Mouse (Mus musculus): ENCODE results near the gene Epb41l3. TPM values are rescaled to one million over a fixed set of nuclear protein-coding genes. Genes with fewer than 3 reads are reported as not detected.

Gene Epb41l3
- polyA plus RNA-seq (2014; fragmentation: Nextera tagmentation; extraction: Ambion mirVana): 62.0 and 64.0 TPM in 2 replicates

DNA sequence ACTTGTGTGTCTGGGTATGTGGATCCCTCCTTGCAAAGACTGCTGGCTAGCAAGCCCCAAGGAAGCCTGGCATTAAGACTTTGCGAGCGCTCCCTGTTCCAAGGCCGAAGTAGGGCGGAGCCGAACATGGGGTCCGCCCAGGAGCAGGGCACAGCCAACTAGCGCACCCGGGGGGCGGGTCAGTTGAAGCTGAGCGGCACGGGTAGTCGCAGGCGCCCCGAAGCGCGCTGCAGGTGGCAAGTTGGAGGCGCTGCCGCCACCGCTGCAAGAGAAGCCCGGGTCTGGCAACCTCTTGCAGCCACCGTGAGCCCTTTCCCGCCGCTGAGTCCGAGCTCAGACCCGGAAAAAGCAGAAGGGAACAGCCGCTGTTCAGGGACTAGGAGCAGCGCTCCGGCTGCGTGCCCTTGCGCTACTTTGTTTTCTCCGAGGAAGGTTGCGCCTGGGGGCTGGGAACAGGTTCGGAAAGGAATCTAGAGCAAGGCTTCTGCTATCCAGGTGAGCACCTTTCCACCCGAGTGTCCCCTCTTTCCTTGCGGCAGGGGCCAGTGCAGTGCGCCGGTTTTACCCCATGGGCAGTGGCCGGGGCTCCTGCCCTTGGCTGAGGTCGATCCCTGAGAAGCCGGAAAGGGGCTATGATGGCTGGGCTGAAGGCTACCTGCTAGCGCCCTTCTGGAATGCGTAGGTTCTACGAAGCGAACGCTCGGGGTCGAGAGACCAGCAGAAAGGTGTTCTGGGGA lies at the start of gene Epb41l3:
Gene Epb41l3 (plus strand): TSS at position 183 of the 737 bp plus-strand sequence.
- H3K4me1 ChIP-seq (ENCODE audit: insufficient read depth): 0 out of 2 replicates have a peak, but pooled peaks cover 8% of the 10 kb centered on the region
- WGBS: under 1% methylated on average over 47 of the region's 47 CpGs
- H3K27ac ChIP-seq (ENCODE audit: low read depth): no peak within 1 kb of the TSS
- H3K9me3 ChIP-seq (ENCODE audit: low read depth, low read length): no peaks in the 10 kb centered on the region
- H3K36me3 ChIP-seq (ENCODE audit: insufficient read depth): no peaks in the 10 kb centered on the region
- H3K4me3 ChIP-seq (ENCODE audit: low read depth, low read length): peak within 1 kb of the TSS; percentile 52
- TF ChIP-seq CTCF (IDR thresholded peaks at IDR 0.05; ENCODE audit: low read depth): no peak
- DNase-seq: peak; percentile 90
- H3K4me2 ChIP-seq: peak within 1 kb of the TSS; percentile 98
- H3K27me3 ChIP-seq (ENCODE audit: insufficient read depth, low read length): peaks cover 50% of the 10 kb centered on the region
- peak within 1 kb of the TSS; percentile 40 for H3K9ac ChIP-seq
- peak; percentile 96 for ATAC-seq (ENCODE audit: insufficient read depth)

DNA sequence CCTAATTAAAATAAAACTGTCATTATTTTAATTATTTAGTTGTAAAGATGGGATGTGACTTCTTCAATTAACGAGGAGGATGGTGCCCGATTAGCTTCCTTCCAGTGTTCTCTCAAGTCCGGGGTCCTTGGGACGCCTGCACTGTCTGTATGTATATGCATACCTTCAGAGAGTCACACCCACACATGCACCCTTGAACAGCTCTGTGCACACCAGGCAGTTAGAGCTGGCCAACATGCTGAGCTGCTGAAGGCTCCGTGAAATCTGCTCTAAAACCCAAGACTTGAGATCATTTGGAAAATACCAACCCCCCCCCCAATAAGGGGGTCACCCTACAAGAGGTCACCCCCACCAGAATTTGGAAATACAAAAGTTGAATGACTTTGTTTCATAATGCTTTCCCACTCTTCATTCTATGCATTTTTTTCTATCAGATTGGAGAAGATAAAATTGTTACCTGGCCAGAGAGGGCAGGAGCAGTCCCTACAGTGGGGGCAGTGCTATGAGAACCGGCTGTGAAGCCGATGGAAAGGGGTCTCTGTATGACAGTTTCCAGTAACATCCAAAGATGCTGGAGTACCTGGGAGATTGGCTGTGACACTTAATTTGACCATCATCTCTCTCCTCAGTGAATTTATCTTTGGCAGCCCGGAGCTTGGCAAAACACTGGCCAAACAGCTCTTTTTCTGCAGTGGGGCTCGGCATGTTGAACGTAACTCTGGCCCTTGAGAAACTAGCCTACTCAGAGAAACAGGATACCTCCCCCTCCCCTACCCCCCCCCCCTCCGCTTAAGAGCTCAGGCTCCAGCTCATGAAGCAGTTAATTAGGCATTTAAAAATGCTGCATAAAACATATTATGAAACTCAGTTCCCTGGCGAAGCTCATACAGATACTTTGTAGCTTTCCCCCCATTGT lies 36.5 kb upstream of the Epb41l3 start:
- no peaks in the 10 kb centered on the region for H3K9me3 ChIP-seq (ENCODE audit: low read depth, low read length)
- H3K27ac ChIP-seq (ENCODE audit: low read depth): no peak overlapping the region
- H3K4me2 ChIP-seq: no peak overlapping the region
- no peak for ATAC-seq (ENCODE audit: insufficient read depth)
- H3K4me1 ChIP-seq (ENCODE audit: insufficient read depth): no peaks in the 10 kb centered on the region
- 59% methylated on average over 12 of the region's 12 CpGs for WGBS
- no peak overlapping the region for H3K9ac ChIP-seq
- no peak for TF ChIP-seq CTCF (IDR thresholded peaks at IDR 0.05; ENCODE audit: low read depth)
- DNase-seq: no peak
- H3K27me3 ChIP-seq (ENCODE audit: insufficient read depth, low read length): no peaks in the 10 kb centered on the region
- no peak overlapping the region for H3K4me3 ChIP-seq (ENCODE audit: low read depth, low read length)
- H3K36me3 ChIP-seq (ENCODE audit: insufficient read depth): no peaks in the 10 kb centered on the region

DNA sequence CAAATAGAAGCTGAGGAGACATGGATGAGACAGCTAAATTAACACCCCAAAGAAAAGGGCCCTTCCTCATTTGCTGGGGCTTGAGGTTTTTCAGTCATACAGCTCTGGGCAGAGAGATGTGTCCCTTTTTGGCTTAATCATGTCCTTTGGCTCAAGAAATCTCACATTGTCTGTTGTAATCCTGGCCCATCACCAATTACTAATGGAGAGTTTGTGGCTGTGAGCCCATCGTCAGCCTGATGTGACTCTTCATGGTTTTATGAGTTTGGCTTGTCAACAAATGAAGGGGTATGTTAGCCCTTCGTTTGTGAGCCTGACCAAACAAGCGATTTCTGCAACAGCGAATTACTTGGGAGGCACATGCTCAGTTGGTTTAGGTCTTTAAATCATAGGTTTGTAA lies 34.0 kb upstream of the Epb41l3 start:
- no peak overlapping the region for H3K27ac ChIP-seq (ENCODE audit: low read depth)

DNA sequence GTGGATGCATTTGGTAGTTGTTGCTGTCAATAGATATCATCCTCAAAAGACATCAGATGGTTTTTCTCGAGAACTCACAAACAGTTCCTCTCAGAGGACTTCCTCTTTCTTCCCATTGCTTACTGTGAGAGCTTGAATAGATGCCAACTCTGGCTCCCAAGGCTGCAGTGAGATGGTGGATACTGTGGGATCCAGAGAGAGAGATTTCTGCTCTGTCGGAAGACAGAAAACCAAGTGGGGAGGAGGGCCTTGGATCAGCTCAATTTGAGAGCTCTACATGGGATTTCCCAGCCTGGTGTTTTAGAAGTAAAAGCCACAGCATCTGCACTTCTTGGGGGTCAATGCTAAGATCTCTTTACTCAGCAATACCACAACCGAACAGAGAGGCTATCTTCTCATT lies 26.7 kb upstream of the Epb41l3 start:
- no peaks in the 10 kb centered on the region for H3K27me3 ChIP-seq (ENCODE audit: insufficient read depth, low read length)
- no peak for TF ChIP-seq CTCF (IDR thresholded peaks at IDR 0.05; ENCODE audit: low read depth)
- DNase-seq: peak; percentile 67

More for the DNA sequence above, 34.0 kb upstream of the Epb41l3 start:
- WGBS: 67% methylated on average over 4 of the region's 4 CpGs
- Histone ChIP-seq H3K9ac (no peak overlapping the region), H3K4me1 (ENCODE audit: insufficient read depth) (no peaks in the 10 kb centered on the region), H3K9me3 (ENCODE audit: low read depth, low read length) (no peaks in the 10 kb centered on the region), H3K4me3 (ENCODE audit: low read depth, low read length) (no peak overlapping the region), H3K36me3 (ENCODE audit: insufficient read depth) (no peaks in the 10 kb centered on the region), H3K4me2 (no peak overlapping the region), H3K27me3 (ENCODE audit: insufficient read depth, low read length) (no peaks in the 10 kb centered on the region)
- DNase-seq (peak; percentile 14), ATAC-seq (ENCODE audit: insufficient read depth) (no peak)
- no peak for TF ChIP-seq CTCF (IDR thresholded peaks at IDR 0.05; ENCODE audit: low read depth)

DNA sequence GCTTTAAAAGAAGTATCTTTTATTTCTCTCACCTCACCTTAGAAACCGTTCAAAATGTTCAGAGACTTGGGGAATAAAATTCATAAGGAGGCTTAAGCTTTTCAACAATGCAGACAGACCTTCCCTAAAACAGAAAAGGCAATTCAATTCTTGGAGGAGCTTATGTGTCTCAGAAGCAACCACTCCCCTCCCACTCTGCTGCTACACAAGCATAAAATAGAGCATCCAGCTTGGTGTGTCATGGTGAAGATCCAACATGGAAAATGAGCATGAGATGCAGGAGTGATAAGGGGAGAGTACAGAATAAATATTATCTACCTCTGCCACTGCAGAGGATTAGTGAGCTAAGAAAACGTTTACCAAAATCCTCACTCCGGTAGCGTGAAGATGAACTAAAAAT lies 21.5 kb upstream of the Epb41l3 start:
- Histone ChIP-seq H3K4me2 (no peak overlapping the region), H3K27me3 (ENCODE audit: insufficient read depth, low read length) (no peaks in the 10 kb centered on the region), H3K4me1 (ENCODE audit: insufficient read depth) (no peaks in the 10 kb centered on the region), H3K9me3 (ENCODE audit: low read depth, low read length) (no peaks in the 10 kb centered on the region), H3K4me3 (ENCODE audit: low read depth, low read length) (no peak overlapping the region), H3K9ac (no peak overlapping the region), H3K36me3 (ENCODE audit: insufficient read depth) (no peaks in the 10 kb centered on the region), H3K27ac (ENCODE audit: low read depth) (no peak overlapping the region)
- WGBS: 59% methylated on average over 4 of the region's 4 CpGs
- DNase-seq (no peak), ATAC-seq (ENCODE audit: insufficient read depth) (no peak)
- no peak for TF ChIP-seq CTCF (IDR thresholded peaks at IDR 0.05; ENCODE audit: low read depth)

More for the DNA sequence above, 26.7 kb upstream of the Epb41l3 start:
- Histone ChIP-seq H3K4me3 (ENCODE audit: low read depth, low read length) (no peak overlapping the region), H3K36me3 (ENCODE audit: insufficient read depth) (no peaks in the 10 kb centered on the region), H3K4me1 (ENCODE audit: insufficient read depth) (no peaks in the 10 kb centered on the region), H3K9ac (no peak overlapping the region), H3K9me3 (ENCODE audit: low read depth, low read length) (no peaks in the 10 kb centered on the region), H3K4me2 (no peak overlapping the region), H3K27ac (ENCODE audit: low read depth) (no peak overlapping the region)
- peak; percentile 54; the same call in 1 of the 2 replicates for ATAC-seq (ENCODE audit: insufficient read depth)
- WGBS: 35% methylated on average over 3 of the region's 3 CpGs

DNA sequence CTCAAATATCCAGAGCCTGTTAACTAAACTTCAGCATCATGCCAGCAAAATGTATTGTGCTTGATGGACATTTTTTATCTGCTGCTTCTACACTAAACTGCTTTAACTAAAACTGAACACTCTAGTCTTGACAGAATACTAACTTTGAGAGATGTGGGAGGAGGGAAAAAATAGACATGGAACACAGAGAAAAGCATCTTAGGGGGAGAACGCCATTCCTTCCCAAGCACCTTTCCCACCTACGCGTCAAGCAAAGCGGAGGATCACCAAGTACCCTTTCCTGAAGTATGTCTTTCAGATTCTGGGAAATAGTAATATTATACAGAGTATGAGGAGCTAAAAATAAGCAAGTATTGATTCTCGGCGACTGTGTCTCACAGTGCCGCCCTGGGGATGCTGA lies 15.7 kb upstream of the Epb41l3 start:
- H3K4me1 ChIP-seq (ENCODE audit: insufficient read depth): 0 out of 2 replicates have a peak, but pooled peaks cover 5% of the 10 kb centered on the region
- ATAC-seq (ENCODE audit: insufficient read depth): no peak
- H3K4me2 ChIP-seq: no peak overlapping the region
- H3K36me3 ChIP-seq (ENCODE audit: insufficient read depth): no peaks in the 10 kb centered on the region
- H3K9me3 ChIP-seq (ENCODE audit: low read depth, low read length): no peaks in the 10 kb centered on the region
- DNase-seq: no peak
- no peak for TF ChIP-seq CTCF (IDR thresholded peaks at IDR 0.05; ENCODE audit: low read depth)
- 76% methylated on average over 7 of the region's 7 CpGs for WGBS
- no peak overlapping the region for H3K9ac ChIP-seq
- H3K27ac ChIP-seq (ENCODE audit: low read depth): no peak overlapping the region
- no peaks in the 10 kb centered on the region for H3K27me3 ChIP-seq (ENCODE audit: insufficient read depth, low read length)
- no peak overlapping the region for H3K4me3 ChIP-seq (ENCODE audit: low read depth, low read length)

DNA sequence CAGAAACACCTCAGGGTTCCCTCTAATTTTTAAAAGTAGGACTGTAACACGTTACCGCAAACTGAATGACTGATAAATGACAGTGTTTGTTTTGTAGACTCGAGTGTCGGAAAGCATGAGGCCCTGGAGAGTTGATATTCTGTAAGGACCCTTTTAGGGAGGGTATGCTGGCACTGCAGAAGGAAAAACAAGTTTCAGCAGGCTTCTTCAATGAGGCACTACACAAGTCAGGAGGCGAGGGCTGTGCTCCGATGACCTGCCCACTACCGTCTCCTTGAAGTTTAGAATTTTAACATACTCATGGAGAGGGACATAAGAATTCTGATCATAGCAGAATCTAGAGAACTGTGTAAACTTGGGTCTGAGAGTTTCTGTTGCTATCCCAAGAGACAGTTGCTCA lies 15.1 kb upstream of the Epb41l3 start:
- 0 out of 2 replicates have a peak, but pooled peaks cover 5% of the 10 kb centered on the region for H3K4me1 ChIP-seq (ENCODE audit: insufficient read depth)
- no peaks in the 10 kb centered on the region for H3K27me3 ChIP-seq (ENCODE audit: insufficient read depth, low read length)
- peak; percentile 52; the same call in 1 of the 2 replicates for ATAC-seq (ENCODE audit: insufficient read depth)
- DNase-seq: no peak
- TF ChIP-seq CTCF (IDR thresholded peaks at IDR 0.05; ENCODE audit: low read depth): no peak
- H3K4me2 ChIP-seq: no peak overlapping the region
- H3K27ac ChIP-seq (ENCODE audit: low read depth): no peak overlapping the region
- no peak overlapping the region for H3K4me3 ChIP-seq (ENCODE audit: low read depth, low read length)
- H3K9me3 ChIP-seq (ENCODE audit: low read depth, low read length): no peaks in the 10 kb centered on the region
- no peak overlapping the region for H3K9ac ChIP-seq
- no peaks in the 10 kb centered on the region for H3K36me3 ChIP-seq (ENCODE audit: insufficient read depth)
- WGBS: 57% methylated on average over 7 of the region's 7 CpGs

Data from lung, embryonic 14.5 days (tissue).